Mouse (Mus musculus) liver, embryonic 14.5 days (tissue): Measurements from ENCODE around the gene Cfl1.
A peak's percentile ranks its signal among the peaks of the same experiment; 100 is the strongest.

Source experiments
- CTCF ChIP-seq: IDR thresholded peaks from 2 replicates; pipeline ENCODE4 v1.5.1; 2016; ENCODE audit warnings: antibody characterized with exemption, low read depth, control low read depth
- EP300 ChIP-seq: IDR thresholded peaks from 2 replicates; pipeline ENCODE4 v1.6.1; 2016; ENCODE audit warnings: antibody characterized with exemption, low read depth

- TF ChIP-seq CTCF (peak; percentile 5; the same call in 1 of the 2 replicates), EP300 (no peak)
Measured at GRCm38 (mm10) chr19:5456922-5457745, 33.1 kb upstream of the Cfl1 start.
